Mouse (Mus musculus) olfactory bulb, adult 2 months (tissue): ENCODE data around the gene Rnf113a2.

Experiments
- CTCF ChIP-seq: fragments of 200-500 bp; IDR thresholded peaks from 2 replicates; pipeline ENCODE4 v1.5.1; 2012; ENCODE audit warnings: low read depth, mild to moderate bottlenecking, low read length, moderate library complexity; ENCODE audit not compliant: insufficient read depth
- POLR2A ChIP-seq: fragments of 200-500 bp; IDR thresholded peaks from 2 replicates; pipeline ENCODE4 v1.6.1; 2012; ENCODE audit warnings: mild to moderate bottlenecking, low read depth, low read length, moderate library complexity; ENCODE audit not compliant: insufficient read depth

- TF ChIP-seq CTCF = no peak
- TF ChIP-seq POLR2A = no peak
Observed at GRCm38 (mm10) chr12:84384644-84385081, 32.3 kb upstream of the Rnf113a2 start.
